Mouse (Mus musculus): ENCODE measurements around the gene Capza3. TPM values are rescaled to one million over a fixed set of nuclear protein-coding genes. Genes with fewer than 3 reads are reported as not detected.

Gene Capza3
- polyA plus RNA-seq, 1 experiment from 2014 or later = not detected

Other genes starting within 250 kb of the Capza3 start
- not detected in 2 replicates for gene Plcz1, start 205 bp downstream of the Capza3 start, polyA plus RNA-seq (2016; fragmentation: Nextera tagmentation; extraction: Ambion mirVana)